Mouse (Mus musculus) CH12F3 (cell line): ENCODE results near the gene P2ry6.

Source experiments
- in situ Hi-C: fragments of 300-500 bp; cut with MboI; formaldehyde crosslinking; loops from 2 replicates; pipeline ENCODE4 v1.14.3; 2020; ENCODE audit warnings: low sequenced_read_pairs

P2ry6 gene

GRCm38 (mm10) chr7:100944306-100944705, 30.1 kb downstream of the P2ry6 start:
- in situ Hi-C loops = no loop called here

DNA sequence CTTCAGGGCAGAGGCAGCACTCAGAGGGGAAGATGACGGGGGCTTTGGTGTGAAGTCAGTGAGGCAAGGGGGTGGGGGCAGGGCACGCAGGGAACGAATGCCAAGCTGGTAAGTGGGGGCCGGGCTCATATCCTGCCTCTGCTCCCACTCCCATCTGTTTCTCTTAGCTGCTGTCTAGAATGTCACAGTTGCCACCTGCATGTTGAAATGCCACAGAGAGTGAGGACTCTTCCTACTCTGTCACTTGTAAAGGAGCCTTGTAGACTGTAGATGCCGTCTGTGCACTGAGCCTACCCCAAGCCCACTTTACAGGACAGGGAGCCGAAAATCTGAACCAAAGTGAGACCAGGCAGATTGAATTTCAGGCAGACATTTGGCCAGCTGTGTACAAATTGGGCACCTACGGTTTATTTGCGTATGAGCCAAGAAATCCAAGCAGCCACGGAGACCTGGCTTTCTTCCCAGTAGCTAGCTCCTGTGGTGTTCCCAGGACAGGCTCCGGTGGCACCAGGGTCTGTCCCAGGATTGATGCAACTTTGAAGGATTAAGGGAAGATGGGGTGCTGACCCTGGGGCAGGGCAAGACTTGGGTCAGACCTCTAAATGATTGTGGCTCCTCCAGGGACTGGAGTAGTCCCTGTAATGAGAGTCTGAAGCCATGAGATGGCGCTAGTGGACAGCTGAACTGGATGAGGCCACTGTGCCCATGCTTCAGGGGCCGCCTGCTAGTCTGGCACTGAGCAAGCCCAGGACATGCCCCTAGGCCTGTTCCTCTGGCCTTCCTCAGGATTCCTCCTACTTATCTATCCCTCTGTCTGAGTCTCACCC, 31.4 kb downstream of the P2ry6 start:
- in situ Hi-C loops = no loop called here

- in situ Hi-C loops = no loop called here
Measured at GRCm38 (mm10) chr7:100941169-100941568, 33.3 kb downstream of the P2ry6 start.

DNA sequence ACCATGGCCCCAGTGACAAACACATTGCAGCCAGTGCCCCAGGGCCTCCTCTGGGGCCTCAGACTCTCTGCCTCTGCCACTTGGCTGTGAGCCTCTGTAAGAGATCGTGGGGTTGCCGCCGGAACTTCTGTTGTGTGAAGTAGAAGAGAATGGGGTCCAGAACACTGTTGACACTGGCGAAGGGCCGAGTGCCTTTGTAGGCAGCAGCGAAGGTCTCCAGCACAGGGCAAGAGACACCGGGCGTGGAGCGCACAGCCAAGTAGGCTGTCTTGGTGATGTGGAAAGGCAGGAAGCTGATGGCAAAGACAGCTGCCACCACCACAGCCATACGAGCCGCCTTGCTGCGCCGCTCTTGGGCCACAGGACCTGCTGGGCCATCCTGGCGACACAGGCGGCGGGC, 36.3 kb downstream of the P2ry6 start:
- in situ Hi-C loops = no loop called here

DNA sequence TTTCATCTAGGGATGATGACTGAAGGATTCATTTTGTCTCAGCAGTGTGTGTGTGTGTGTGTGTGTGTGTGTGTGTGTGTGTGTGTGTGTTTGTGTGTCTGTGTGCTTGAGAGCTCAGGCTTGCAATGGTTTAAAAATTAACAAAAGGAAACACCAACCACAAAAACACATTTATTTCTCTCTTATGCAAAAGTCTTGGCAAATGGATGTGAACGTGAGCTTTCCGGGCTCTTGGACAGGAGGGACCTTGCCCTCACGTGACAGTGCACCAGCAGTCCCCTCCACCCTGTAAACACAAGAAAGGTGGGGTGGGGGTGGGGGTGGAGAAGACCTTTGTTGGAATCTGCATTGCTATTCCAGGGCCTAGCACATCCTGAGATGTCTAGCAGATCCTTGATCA, 37.0 kb downstream of the P2ry6 start:
- in situ Hi-C loops = no loop called here

DNA sequence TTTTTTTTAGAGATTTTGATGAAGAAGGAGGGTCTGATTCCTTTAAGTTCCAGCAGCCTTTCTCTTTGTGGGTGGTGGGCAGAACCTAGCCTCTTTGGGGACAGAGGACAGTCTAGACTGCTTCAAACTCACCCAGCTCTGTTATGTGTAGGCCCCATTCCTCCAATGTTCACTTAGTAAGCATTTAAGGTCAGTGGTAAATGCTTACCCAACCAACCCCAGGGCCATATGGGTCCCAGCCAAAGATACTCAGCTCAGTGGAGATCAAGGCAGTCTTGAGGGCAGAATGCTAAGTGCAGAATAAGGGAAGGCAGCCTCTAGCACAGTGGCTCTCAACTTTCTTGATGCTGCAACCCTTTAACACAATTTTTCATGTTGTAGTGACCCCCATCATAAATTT, 40.9 kb downstream of the P2ry6 start:
- in situ Hi-C loops = no loop called here

GRCm38 (mm10) chr7:100932481-100933007, 41.9 kb downstream of the P2ry6 start:
- in situ Hi-C loops = no loop called here

DNA sequence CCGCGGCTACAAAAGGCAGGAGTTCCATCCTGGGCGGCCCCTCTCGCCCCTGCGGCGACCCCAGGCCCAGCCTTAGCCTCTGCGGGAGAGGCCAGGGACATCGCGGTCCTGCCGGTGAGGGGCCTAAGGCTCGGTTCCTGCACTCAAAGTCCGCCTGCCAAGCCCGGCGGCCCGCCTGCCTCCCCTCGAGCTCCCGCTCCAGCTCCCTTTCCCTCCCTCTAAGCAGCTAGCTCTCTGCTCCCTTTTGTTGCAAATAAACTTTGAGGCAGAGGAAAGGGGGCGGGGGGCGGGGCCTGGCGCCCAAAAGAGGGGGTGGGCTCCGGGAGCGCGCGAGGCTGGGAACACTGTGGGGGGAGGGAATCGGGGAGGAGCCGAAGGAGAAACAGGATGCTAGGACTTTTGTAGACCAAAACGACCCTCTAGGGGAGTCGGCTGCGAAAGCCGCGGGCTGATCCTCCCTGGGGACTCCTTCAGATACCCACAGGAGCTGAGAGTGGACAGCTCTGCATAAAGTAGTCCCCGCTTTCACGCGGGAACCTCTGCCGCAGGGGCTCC, 42.4 kb downstream of the P2ry6 start, which contains the start of gene Arhgef17:
Gene Arhgef17 (minus strand): TSS at position 182 of the 555 bp plus-strand sequence.
- in situ Hi-C loops = no loop called here

DNA sequence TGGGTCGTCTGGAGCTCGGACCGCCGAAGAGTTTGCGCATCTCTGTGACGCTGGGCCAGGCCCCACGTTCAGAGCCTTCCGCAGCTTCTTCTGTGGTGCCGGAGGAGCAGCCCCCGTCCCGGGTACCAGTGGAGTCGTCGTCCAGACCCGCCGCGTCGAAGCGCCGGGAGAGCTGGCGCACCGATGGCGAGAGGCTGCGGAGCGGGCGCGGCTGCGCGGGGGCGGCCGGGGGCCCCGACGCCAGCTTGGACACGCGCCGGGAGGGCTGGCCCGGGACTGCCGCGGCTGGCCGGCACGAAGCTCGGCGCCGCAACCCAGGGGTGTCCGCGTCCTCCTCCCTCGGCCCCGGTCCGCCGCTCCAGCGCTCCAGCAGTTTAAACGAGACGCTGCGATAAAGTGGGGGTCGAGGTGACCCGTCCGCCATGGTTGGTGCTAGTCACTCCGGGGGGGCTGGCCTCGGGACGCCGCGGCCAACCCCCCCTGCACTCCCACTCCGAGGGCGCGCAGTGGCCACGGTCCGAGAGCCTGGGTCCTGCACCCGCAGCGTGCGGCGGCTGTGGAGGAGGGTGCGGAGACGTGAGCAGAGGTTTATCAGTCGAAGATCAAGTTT, 43.0 kb downstream of the P2ry6 start:
- in situ Hi-C loops = no loop called here

DNA sequence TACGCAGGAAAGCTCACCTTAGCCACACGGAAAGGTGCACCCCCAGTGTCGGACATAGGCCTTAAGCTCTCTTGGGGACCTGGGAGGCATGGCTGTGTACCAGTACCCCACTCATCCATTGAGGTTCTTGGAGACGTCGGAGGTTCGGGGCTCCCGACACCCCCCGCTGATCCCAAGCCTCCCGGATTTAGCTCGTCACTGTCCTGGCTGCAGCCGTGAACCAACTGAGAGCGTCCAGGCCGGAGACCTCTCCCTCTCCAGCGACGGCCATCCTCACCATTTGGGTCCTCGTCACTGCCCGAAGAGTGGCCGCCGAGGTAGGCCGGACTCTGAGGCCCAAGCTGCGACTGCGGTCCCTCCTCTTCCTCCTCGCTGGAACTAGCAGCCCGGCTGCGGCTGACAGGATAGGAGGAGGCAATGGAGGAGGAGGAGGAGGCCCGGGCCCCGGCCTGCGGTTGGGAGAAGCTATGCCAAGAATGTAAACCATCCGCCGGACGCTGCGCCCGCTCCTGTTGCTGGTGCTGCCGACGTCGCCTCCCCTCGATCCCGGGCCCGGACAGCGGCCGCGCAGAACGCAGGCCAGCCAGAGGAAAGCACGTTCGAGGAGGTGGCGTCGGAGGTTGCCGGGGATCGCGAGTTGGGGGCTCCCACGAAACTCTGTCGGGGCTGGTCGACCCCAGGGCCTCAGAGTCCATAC, 43.7 kb downstream of the P2ry6 start:
- in situ Hi-C loops = no loop called here

DNA sequence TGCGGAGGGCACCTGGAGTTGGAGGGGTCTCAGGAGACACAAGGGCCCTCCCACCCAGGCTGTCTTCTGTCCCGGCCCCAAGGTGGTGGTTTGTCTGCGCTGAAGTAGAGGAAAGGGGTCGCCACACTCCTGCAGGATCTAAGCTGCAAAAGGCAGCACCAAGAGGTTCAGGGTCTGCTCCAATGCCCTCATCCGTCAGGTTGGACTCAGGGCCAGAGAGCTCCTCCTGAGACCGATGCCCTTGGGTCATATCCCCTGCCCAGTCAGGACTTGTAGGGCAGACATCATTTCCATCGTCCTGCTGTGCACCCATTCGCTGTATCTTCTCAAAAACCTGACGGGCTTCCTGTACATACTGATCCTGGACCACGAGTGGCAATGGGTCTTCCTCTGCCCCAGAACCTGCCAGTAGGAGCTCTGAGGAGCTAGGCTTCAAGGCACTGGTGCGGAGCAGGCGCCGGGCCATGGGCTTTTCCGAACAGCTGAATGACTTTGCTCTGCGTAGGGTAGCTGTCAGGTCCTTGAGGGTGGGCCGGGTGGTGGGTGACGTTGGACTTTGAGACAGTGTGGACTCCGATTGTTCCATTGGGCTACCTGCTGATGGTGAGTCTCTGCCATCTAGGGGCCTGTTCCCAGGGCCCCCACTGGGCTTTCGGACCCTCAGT, 44.7 kb downstream of the P2ry6 start:
- in situ Hi-C loops = no loop called here

- in situ Hi-C loops = no loop called here
Measured at GRCm38 (mm10) chr7:100928456-100928855, 46.0 kb downstream of the P2ry6 start.

GRCm38 (mm10) chr7:100927287-100928000, 47.0 kb downstream of the P2ry6 start:
- in situ Hi-C loops = no loop called here

DNA sequence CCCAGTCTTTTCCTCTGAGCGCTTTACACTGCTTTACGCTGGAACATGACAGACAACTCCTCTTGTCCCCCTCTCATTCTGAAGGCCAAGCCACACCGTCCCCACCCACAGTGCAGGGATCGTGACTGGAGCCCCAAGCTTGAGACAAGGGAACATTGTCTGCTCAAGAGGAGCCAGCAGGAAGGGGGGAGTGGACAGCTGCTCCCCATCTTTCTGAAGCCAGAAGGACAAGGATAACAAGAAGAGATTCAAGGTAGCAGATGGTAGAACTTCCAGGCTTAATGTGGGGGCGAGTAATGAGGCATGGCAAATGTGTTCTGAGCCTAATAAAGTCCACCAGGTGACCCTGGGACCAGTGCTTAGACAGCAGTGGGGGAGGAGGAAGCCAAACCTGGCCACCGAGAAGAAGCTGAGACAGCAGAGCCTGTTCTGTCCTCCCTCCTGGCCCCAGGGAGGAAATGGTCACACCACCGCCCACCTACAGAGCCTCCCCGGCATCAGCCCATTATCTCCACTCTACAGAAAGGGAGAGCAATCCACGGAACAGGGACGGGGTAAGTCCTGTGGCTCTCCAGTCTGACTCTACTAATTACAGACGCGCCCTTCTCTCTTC, 48.0 kb downstream of the P2ry6 start:
- in situ Hi-C loops = no loop called here

DNA sequence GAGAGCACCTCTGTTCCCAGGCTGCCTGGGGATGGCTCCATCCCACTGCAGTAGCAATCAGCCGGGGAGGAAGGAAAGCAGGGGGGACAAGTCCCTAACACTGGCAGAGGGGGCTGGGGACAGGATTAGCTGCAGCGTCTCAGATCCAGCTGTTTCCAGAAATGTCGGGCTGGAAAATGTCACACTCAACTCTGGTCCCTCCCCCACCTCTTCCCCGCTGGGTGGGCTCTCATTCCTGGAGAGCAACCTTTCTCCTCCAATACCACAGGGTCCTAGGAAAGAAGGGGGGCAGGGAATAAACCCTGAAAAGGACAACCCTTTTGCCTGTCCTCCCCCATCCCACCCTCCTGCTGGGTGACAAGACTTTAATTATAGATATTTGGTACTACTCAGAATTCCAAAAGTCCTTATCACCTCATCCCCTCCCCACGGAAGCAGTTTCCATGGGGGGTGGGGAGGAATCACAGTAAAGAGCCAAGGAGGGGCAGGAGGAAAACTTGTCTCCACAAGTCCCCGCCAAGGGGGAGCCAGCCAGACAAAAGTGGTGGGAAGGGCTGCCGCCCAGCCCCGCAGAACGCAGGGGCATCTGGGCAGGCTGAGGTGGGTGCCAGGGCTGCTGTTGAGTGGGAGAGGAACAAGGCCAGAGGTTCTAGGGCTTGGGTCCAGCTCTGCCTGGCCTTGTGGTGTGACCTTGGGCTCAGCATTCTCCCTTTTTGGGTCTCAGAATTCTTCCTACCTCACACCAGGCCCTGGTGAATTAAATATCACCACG, 49.6 kb downstream of the P2ry6 start:
- in situ Hi-C loops = no loop called here

- in situ Hi-C loops = no loop called here
Measured at GRCm38 (mm10) chr7:100924200-100924599, 50.2 kb downstream of the P2ry6 start.

- in situ Hi-C loops = no loop called here
Measured at GRCm38 (mm10) chr7:100922907-100923306, 51.5 kb downstream of the P2ry6 start.

DNA sequence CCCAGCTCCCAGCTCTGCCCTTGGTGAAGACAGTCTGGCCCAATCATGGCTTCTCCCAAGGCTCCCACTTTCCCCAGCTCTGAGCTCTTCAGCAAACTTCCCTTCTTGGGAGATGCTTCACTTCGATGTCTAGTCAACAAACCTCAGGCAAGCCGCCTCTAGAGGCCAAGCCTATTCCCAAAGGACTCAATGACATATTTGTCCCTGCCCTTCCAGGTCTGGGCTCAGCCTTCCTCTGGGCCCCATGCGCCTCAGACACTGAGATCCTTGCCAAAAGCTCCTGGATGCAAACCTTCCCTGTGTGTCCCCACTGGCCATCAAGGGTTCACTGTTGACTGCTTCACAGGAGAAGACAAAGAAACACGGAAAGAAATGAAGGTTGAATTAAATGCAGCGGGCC, 53.2 kb downstream of the P2ry6 start:
- in situ Hi-C loops = no loop called here

DNA sequence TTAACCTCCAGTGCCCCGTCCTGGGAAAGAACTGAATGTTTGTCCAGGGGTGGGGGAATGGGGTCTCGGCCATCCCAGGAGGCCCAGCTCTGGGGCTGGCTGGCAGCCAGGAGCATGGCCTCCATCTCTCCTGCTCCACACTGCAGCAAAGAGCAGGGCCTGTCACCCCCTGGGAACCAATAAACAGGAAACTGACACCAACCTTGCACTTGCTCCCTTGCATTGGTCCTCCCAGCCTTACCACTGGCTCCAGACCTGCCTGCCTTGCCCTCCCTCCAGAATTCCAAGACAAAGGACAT, 54.7 kb downstream of the P2ry6 start:
- in situ Hi-C loops = no loop called here
